Mouse (Mus musculus) induced T-regulatory cell, adult 2 months (primary cell): Measurements from ENCODE around the gene March2.

ENCODE experiments used
- DNase-seq: peaks from one replicate; pipeline ENCODE4 v3.0.0-alpha.2; 2012; ENCODE audit warnings: low read depth

The March2 gene

GRCm38 (mm10) chr17:33717982-33718381 is 488 bp downstream of the March2 start:
- no peak for DNase-seq

GRCm38 (mm10) chr17:33717246-33717645 is 1.2 kb downstream of the March2 start:
- DNase-seq = peak; percentile 16

- no peak for DNase-seq
Observed at GRCm38 (mm10) chr17:33714779-33715178, 3.7 kb downstream of the March2 start.

- DNase-seq = no peak
Observed at GRCm38 (mm10) chr17:33713271-33713670, 5.2 kb downstream of the March2 start.

GRCm38 (mm10) chr17:33709834-33710233 is 8.6 kb downstream of the March2 start:
- DNase-seq = no peak

GRCm38 (mm10) chr17:33703091-33703490 is 15.4 kb downstream of the March2 start:
- DNase-seq = no peak

- peak; percentile 41 for DNase-seq
Observed at GRCm38 (mm10) chr17:33702178-33702577, 16.3 kb downstream of the March2 start.

GRCm38 (mm10) chr17:33695471-33695870 is 23.0 kb downstream of the March2 start:
- no peak for DNase-seq

GRCm38 (mm10) chr17:33686760-33687159 is 31.7 kb downstream of the March2 start, which contains the start of gene Hnrnpm:
TSS of gene Hnrnpm (minus strand) at chr17:33686860.
- DNase-seq = no peak

- peak; percentile 98 for DNase-seq
Observed at GRCm38 (mm10) chr17:33685249-33685653, 33.2 kb downstream of the March2 start.

- DNase-seq = peak; percentile 90
Observed at GRCm38 (mm10) chr17:33684671-33685231, 33.7 kb downstream of the March2 start.

- no peak for DNase-seq
Observed at GRCm38 (mm10) chr17:33681767-33682166, 36.7 kb downstream of the March2 start.

GRCm38 (mm10) chr17:33678771-33679170 is 39.7 kb downstream of the March2 start:
- peak; percentile 53 for DNase-seq

GRCm38 (mm10) chr17:33676086-33676485 is 42.4 kb downstream of the March2 start:
- peak; percentile 8 for DNase-seq

GRCm38 (mm10) chr17:33675452-33675851 is 43.0 kb downstream of the March2 start:
- DNase-seq = no peak

- DNase-seq = no peak
Observed at GRCm38 (mm10) chr17:33673837-33674236, 44.6 kb downstream of the March2 start.

- no peak for DNase-seq
Observed at GRCm38 (mm10) chr17:33669681-33670080, 48.8 kb downstream of the March2 start.

- no peak for DNase-seq
Observed at GRCm38 (mm10) chr17:33666813-33667212, 51.7 kb downstream of the March2 start.

- DNase-seq = no peak
Observed at GRCm38 (mm10) chr17:33649781-33650475, 68.5 kb downstream of the March2 start.

GRCm38 (mm10) chr17:33645073-33645472 is 73.4 kb downstream of the March2 start:
- no peak for DNase-seq

GRCm38 (mm10) chr17:33644068-33644467 is 74.4 kb downstream of the March2 start:
- DNase-seq = no peak

- no peak for DNase-seq
Observed at GRCm38 (mm10) chr17:33639743-33640142, 78.7 kb downstream of the March2 start.

GRCm38 (mm10) chr17:33637516-33638276 is 80.8 kb downstream of the March2 start, which contains the start of gene Pram1:
TSS of gene Pram1 (plus strand) at chr17:33638056.
- no peak for DNase-seq
